Mouse (Mus musculus) MEL (cell line): Measurements from ENCODE around the gene Nwd2. TPM values are rescaled to one million over a fixed set of nuclear protein-coding genes. Genes with fewer than 3 reads are reported as not detected.

ENCODE experiments used
- DNase-seq: peaks from one replicate; pipeline ENCODE4 v3.0.0; 2011; ENCODE audit warnings: low read depth, low spot score
- H3K27ac ChIP-seq: 2 replicates; pipeline ENCODE4 v1.5.1; 2012; ENCODE audit warnings: low read depth, mild to moderate bottlenecking, control low read depth, low read length, moderate library complexity; ENCODE audit not compliant: control insufficient read depth
- H3K27me3 ChIP-seq, 2 experiments: fragments of 150-350 bp in 1 of 2; sonication (generic) in 1 of 2; 2 replicates each; pipeline ENCODE4 v1.6.1; 2012; ENCODE audit warnings: low read length in 2 of 2, mild to moderate bottlenecking in 2 of 2, improper control_type of control experiment in 1 of 2, moderate library complexity in 1 of 2; ENCODE audit not compliant: insufficient read depth in 2 of 2, control insufficient read depth in 1 of 2
- H3K36me3 ChIP-seq, 2 experiments: 2 replicates each; pipeline ENCODE4 v1.6.1; 2012 to 2014; ENCODE audit warnings: low read length in 2 of 2, improper control_type of control experiment in 1 of 2, inconsistent platforms in 1 of 2, mild to moderate bottlenecking in 1 of 2; ENCODE audit not compliant: insufficient read depth in 2 of 2, control insufficient read depth in 1 of 2
- H3K4me1 ChIP-seq, 2 experiments: fragments of 150-350 bp in 1 of 2; sonication (generic) in 1 of 2; 2 replicates each; pipeline ENCODE4 v1.6.1; 2012; ENCODE audit warnings: low read length in 2 of 2, improper control_type of control experiment in 1 of 2, mild to moderate bottlenecking in 1 of 2; ENCODE audit not compliant: insufficient read depth in 2 of 2, control insufficient read depth in 1 of 2
- H3K4me3 ChIP-seq, 2 experiments: fragments of 150-350 bp in 1 of 2; sonication (generic) in 1 of 2; 2 replicates each; pipeline ENCODE4 v1.5.1; 2012; ENCODE audit warnings: low read depth in 2 of 2, low read length in 2 of 2, mild to moderate bottlenecking in 2 of 2, moderate library complexity in 2 of 2, control low read depth in 1 of 2, improper control_type of control experiment in 1 of 2; ENCODE audit not compliant: control insufficient read depth in 1 of 2, insufficient read depth in 1 of 2
- H3K79me2 ChIP-seq: 2 replicates; pipeline ENCODE4 v1.6.1; 2012; ENCODE audit warnings: mild to moderate bottlenecking, low read length, moderate library complexity; ENCODE audit not compliant: control insufficient read depth, poor library complexity, insufficient read depth
- H3K9ac ChIP-seq: 2 replicates; pipeline ENCODE4 v1.6.1; 2012; ENCODE audit warnings: low read depth, mild to moderate bottlenecking, control low read depth, low read length, moderate library complexity; ENCODE audit not compliant: control insufficient read depth, poor library complexity, severe bottlenecking
- H3K9me3 ChIP-seq: fragments of 150-350 bp; sonication (generic); replicated peaks from 2 replicates; pipeline ENCODE4 v1.6.1; 2012; ENCODE audit warnings: mild to moderate bottlenecking, low read length, improper control_type of control experiment, moderate library complexity; ENCODE audit not compliant: insufficient read depth
- CHD1 ChIP-seq: IDR thresholded peaks from 2 replicates; pipeline ENCODE4 v1.6.1; 2012; ENCODE audit warnings: low read depth, mild to moderate bottlenecking, inconsistent platforms, low read length, improper control_type of control experiment
- ELF1 ChIP-seq: IDR thresholded peaks from 2 replicates; pipeline ENCODE4 v1.6.1; 2014; ENCODE audit warnings: low read depth, mild to moderate bottlenecking, inconsistent platforms, low read length, improper control_type of control experiment, moderate library complexity
- EP300 ChIP-seq, 2 experiments: IDR thresholded peaks; 2 replicates each; pipeline ENCODE4 v1.6.1; 2011; ENCODE audit warnings: improper control_type of control experiment in 2 of 2, low read length in 2 of 2, low read depth in 1 of 2, mild to moderate bottlenecking in 1 of 2
- GABPA ChIP-seq: IDR thresholded peaks from 2 replicates; pipeline ENCODE4 v1.6.1; 2012; ENCODE audit warnings: low read depth, mild to moderate bottlenecking, inconsistent platforms, low read length, improper control_type of control experiment, moderate library complexity
- GATA1 ChIP-seq: IDR thresholded peaks from 2 replicates; pipeline ENCODE4 v1.6.1; 2011; ENCODE audit warnings: low read depth, low read length, improper control_type of control experiment
- HCFC1 ChIP-seq: IDR thresholded peaks from 2 replicates; pipeline ENCODE4 v1.6.1; 2012; ENCODE audit warnings: low read depth, mild to moderate bottlenecking, inconsistent platforms, low read length, improper control_type of control experiment, moderate library complexity
- MAZ ChIP-seq: IDR thresholded peaks from 2 replicates; pipeline ENCODE4 v1.6.1; 2012; ENCODE audit warnings: low read depth, mild to moderate bottlenecking, inconsistent platforms, low read length, improper control_type of control experiment
- MXI1 ChIP-seq: IDR thresholded peaks from 2 replicates; pipeline ENCODE4 v1.6.1; 2011; ENCODE audit warnings: mild to moderate bottlenecking, low read depth, low read length, improper control_type of control experiment
- MYB ChIP-seq: IDR thresholded peaks from 2 replicates; pipeline ENCODE4 v1.6.1; 2011; ENCODE audit warnings: mild to moderate bottlenecking, low read depth, low read length, improper control_type of control experiment
- MYC ChIP-seq: IDR thresholded peaks from 2 replicates; pipeline ENCODE4 v1.6.1; 2011; ENCODE audit warnings: low read depth, mild to moderate bottlenecking, low read length, improper control_type of control experiment, moderate library complexity
- NELFE ChIP-seq: IDR thresholded peaks from 2 replicates; pipeline ENCODE4 v1.6.1; 2011; ENCODE audit warnings: low read depth, low read length, improper control_type of control experiment
- NRF1 ChIP-seq: IDR thresholded peaks from 2 replicates; pipeline ENCODE4 v1.6.1; 2014; ENCODE audit warnings: low read depth, mild to moderate bottlenecking, inconsistent platforms, low read length, improper control_type of control experiment, moderate library complexity; ENCODE audit not compliant: poor library complexity, insufficient read depth, severe bottlenecking
- POLR2A ChIP-seq, 2 experiments: IDR thresholded peaks; 2 replicates each; pipeline ENCODE4 v1.6.1; 2011 to 2012; ENCODE audit warnings: low read length in 2 of 2, mild to moderate bottlenecking in 2 of 2, control low read depth in 1 of 2, improper control_type of control experiment in 1 of 2, low read depth in 1 of 2, moderate library complexity in 1 of 2; ENCODE audit not compliant: control insufficient read depth in 1 of 2, insufficient read depth in 1 of 2, poor library complexity in 1 of 2
- POLR2AphosphoS5 ChIP-seq: IDR thresholded peaks from 2 replicates; pipeline ENCODE4 v1.6.1; 2012; ENCODE audit warnings: low read depth, borderline replicate concordance, mild to moderate bottlenecking, inconsistent platforms, low read length, moderate library complexity, mixed read lengths
- RAD21 ChIP-seq: IDR thresholded peaks from 2 replicates; pipeline ENCODE4 v1.6.1; 2011; ENCODE audit warnings: mild to moderate bottlenecking, low read depth, low read length, improper control_type of control experiment
- RCOR1 ChIP-seq: IDR thresholded peaks from 2 replicates; pipeline ENCODE4 v1.6.1; 2012; ENCODE audit warnings: low read depth, mild to moderate bottlenecking, inconsistent platforms, low read length, improper control_type of control experiment
- TAL1 ChIP-seq: IDR thresholded peaks from 2 replicates; pipeline ENCODE4 v1.6.1; 2012; ENCODE audit warnings: mild to moderate bottlenecking, inconsistent platforms, low read length, moderate library complexity, mixed read lengths
- TBP ChIP-seq: IDR thresholded peaks from 2 replicates; pipeline ENCODE4 v1.8.0; 2011; ENCODE audit warnings: low read depth, low read length, improper control_type of control experiment
- UBTF ChIP-seq: IDR thresholded peaks from 2 replicates; pipeline ENCODE4 v1.6.1; 2012; ENCODE audit warnings: low read depth, mild to moderate bottlenecking, inconsistent platforms, low read length, improper control_type of control experiment, moderate library complexity, borderline replicate concordance; ENCODE audit not compliant: insufficient read depth
- ZC3H11A ChIP-seq: IDR thresholded peaks from 2 replicates; pipeline ENCODE4 v1.6.1; 2012; ENCODE audit warnings: low read depth, mild to moderate bottlenecking, inconsistent platforms, low read length, improper control_type of control experiment
- ZMIZ1 ChIP-seq: IDR thresholded peaks from 2 replicates; pipeline ENCODE4 v1.6.1; 2012; ENCODE audit warnings: low read depth, mild to moderate bottlenecking, inconsistent platforms, low read length, improper control_type of control experiment, moderate library complexity
- ZNF384 ChIP-seq: IDR thresholded peaks from 2 replicates; pipeline ENCODE4 v1.6.1; 2012; ENCODE audit warnings: low read depth, mild to moderate bottlenecking, inconsistent platforms, low read length, improper control_type of control experiment
- polyA plus RNA-seq, 2 experiments: library from polyadenylated mRNA; stranded (reverse) in 1 of 2; unstranded in 1 of 2; fragments of >175 nt in 1 of 2; fragments of >200 nt in 1 of 2; gene quantifications; 2 replicates each; pipeline versions ENCODE4 v1.2.1 to v1.2.4; 2012; ENCODE audit warnings: low replicate concordance in 2 of 2, low read depth in 1 of 2; ENCODE audit not compliant: insufficient read length in 2 of 2, insufficient read depth in 1 of 2, missing spikeins in 1 of 2
- total RNA-seq: library from RNA; depleted of rRNA; stranded (reverse); fragments of 300-350 nt; gene quantifications from 2 replicates; pipeline ENCODE4 v1.2.3, GENCODE M21; 2012

The Nwd2 gene
- total and polyA plus RNA-seq, 3 experiments: not detected

DNA sequence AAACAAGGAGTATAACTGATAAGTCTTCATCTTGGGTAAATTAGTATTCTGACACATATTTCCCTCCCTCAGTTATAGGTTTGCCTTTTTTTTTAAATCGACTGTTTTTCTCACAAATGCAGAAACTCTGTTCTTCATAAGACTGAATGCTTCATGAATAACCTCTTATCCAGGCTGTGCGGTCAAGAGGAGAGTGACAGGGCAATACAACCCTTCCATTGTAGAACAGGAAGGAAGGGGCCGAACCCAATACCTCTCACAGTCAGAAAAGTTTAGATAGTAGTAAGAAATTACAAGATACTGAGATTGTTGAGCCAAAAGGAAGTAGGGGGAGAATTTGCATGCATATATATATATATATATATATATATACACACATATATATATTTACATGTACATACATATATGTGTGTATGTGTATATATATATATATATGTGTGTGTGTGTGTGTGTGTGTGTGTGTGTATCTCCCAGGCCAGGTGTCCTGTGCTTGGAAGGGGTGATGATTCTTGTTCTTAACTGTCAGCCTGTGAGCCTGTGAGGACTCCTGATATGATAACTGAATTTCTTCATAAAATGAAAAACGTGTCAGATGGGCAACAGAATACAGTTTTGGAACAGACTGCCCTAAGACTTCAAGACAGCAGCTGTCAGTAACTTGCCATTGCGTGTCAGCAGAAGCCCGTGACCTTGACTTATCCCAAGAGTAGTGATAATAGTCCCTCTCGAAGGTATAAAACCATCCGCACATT lies 175.9 kb downstream of the Nwd2 start:
- Histone ChIP-seq H3K79me2 (no peaks in the 10 kb centered on the region), H3K36me3 (no peaks in the 10 kb centered on the region), H3K4me3 (no peak overlapping the region), H3K4me1 (peaks cover 0 to 5% of the 10 kb centered on the region in 2 experiments; a peak in 2 of 4 replicates), H3K9ac (no peak overlapping the region), H3K27ac (no peak overlapping the region), H3K9me3 (no peaks in the 10 kb centered on the region), H3K27me3 (no peaks in the 10 kb centered on the region)
- no peak for DNase-seq
- TF ChIP-seq NRF1 (no peak), UBTF (no peak), MYC (no peak), RAD21 (no peak)

DNA sequence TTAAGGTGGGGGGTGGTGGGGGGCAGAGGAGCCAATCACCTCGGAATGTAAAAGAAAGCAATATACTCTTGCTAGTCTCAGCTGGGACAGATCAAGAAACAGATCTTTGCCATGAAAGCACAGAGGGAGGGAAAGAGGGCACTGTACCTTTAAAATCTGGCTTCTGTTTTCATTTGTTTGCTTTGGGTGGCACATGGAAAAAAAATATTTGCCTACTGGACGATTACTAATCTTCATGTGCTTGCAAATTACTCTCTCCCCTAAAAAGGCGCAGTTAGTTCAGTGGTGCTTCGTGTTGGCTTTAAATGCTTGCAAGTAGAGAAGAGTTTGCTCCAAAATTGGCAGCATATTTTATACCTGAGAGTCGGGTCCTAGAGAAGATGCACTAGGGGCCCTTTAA lies 177.0 kb downstream of the Nwd2 start:
- no peak for TF ChIP-seq ZC3H11A
- no peak for TF ChIP-seq POLR2AphosphoS5
- TF ChIP-seq MXI1: no peak
- no peak for TF ChIP-seq TAL1
- TF ChIP-seq MYB: no peak
- no peak for TF ChIP-seq NRF1
- TF ChIP-seq EP300 (IDR thresholded peaks at IDR 0.05; ENCODE audit: low read depth in 1 of 2, low read length in 2 of 2): no peak
- TF ChIP-seq RAD21: no peak
- TF ChIP-seq GATA1: no peak
- no peak for TF ChIP-seq MAZ
- TF ChIP-seq ELF1: no peak
- no peak for TF ChIP-seq NELFE
- TF ChIP-seq POLR2A (IDR thresholded peaks at IDR 0.05; ENCODE audit: control insufficient read depth in 1 of 2, insufficient read depth in 1 of 2, low read depth in 1 of 2, low read length in 2 of 2, poor library complexity in 1 of 2): no peak
- no peak for TF ChIP-seq ZMIZ1
- no peak for TF ChIP-seq CHD1
- no peak for TF ChIP-seq GABPA
- TF ChIP-seq HCFC1: no peak
- no peak for TF ChIP-seq ZNF384
- TF ChIP-seq RCOR1: no peak
- no peak for TF ChIP-seq TBP
- no peak for DNase-seq
- no peak overlapping the region for H3K4me3 ChIP-seq
- H3K9ac ChIP-seq: no peak overlapping the region
- H3K79me2 ChIP-seq: no peaks in the 10 kb centered on the region
- H3K36me3 ChIP-seq: no peaks in the 10 kb centered on the region
- H3K27ac ChIP-seq: no peak overlapping the region
- peaks cover 0 to 7% of the 10 kb centered on the region in 2 experiments; a peak in 2 of 4 replicates for H3K4me1 ChIP-seq
- no peaks in the 10 kb centered on the region for H3K27me3 ChIP-seq
- no peaks in the 10 kb centered on the region for H3K9me3 ChIP-seq
